Mouse (Mus musculus) testis, adult 2 months (tissue): Measurements from ENCODE around the gene Lipm. TPM values are rescaled to one million over a fixed set of nuclear protein-coding genes. Genes with fewer than 3 reads are reported as not detected.

ENCODE experiments used
- H3K27ac ChIP-seq: fragments of 200-500 bp; 2 replicates; pipeline ENCODE4 v1.5.1; 2012; ENCODE audit warnings: low read depth, low read length; ENCODE audit not compliant: control insufficient read depth, insufficient read depth
- H3K27me3 ChIP-seq: fragments of 200-500 bp; 2 replicates; pipeline ENCODE4 v1.6.1; 2012; ENCODE audit warnings: mild to moderate bottlenecking, low read length, moderate library complexity; ENCODE audit not compliant: control insufficient read depth, insufficient read depth
- H3K36me3 ChIP-seq: fragments of 200-500 bp; 2 replicates; pipeline ENCODE4 v1.6.1; 2012; ENCODE audit warnings: mild to moderate bottlenecking, low read length; ENCODE audit not compliant: control insufficient read depth, insufficient read depth
- H3K4me1 ChIP-seq: fragments of 200-500 bp; 2 replicates; pipeline ENCODE4 v1.6.1; 2012; ENCODE audit warnings: low read length; ENCODE audit not compliant: control insufficient read depth, insufficient read depth
- H3K4me3 ChIP-seq: fragments of 200-500 bp; 2 replicates; pipeline ENCODE4 v1.5.1; 2012; ENCODE audit warnings: low read depth, mild to moderate bottlenecking, low read length, moderate library complexity, mixed read lengths; ENCODE audit not compliant: control insufficient read depth
- CTCF ChIP-seq: fragments of 200-500 bp; IDR thresholded peaks from 2 replicates; pipeline ENCODE4 v1.5.1; 2012; ENCODE audit warnings: low read depth, mild to moderate bottlenecking, inconsistent platforms, low read length, moderate library complexity; ENCODE audit not compliant: control insufficient read depth, insufficient read depth, insufficient replicate concordance
- POLR2A ChIP-seq: fragments of 200-500 bp; IDR thresholded peaks from 2 replicates; pipeline ENCODE4 v1.6.1; 2012; ENCODE audit warnings: low read depth, mild to moderate bottlenecking, inconsistent platforms, low read length, moderate library complexity; ENCODE audit not compliant: control insufficient read depth
- polyA plus RNA-seq: library from polyadenylated mRNA; depleted of rRNA; stranded (reverse); fragments of >200 nt; gene quantifications from 2 replicates; pipeline ENCODE4 v1.2.3, GENCODE M21; 2012

Gene Lipm
- polyA plus RNA-seq, 1 experiment, result not detected

- no peak for TF ChIP-seq CTCF
- TF ChIP-seq POLR2A, result no peak
Measured at GRCm38 (mm10) chr19:34138720-34139430, 38.1 kb downstream of the Lipm start.

GRCm38 (mm10) chr19:34139431-34140046, 38.8 kb downstream of the Lipm start:
- Histone ChIP-seq H3K4me1 (no peaks in the 10 kb centered on the region), H3K4me3 (no peak overlapping the region), H3K27ac (no peak overlapping the region), H3K27me3 (no peaks in the 10 kb centered on the region), H3K36me3 (no peaks in the 10 kb centered on the region)
- TF ChIP-seq POLR2A, result no peak
- no peak for TF ChIP-seq CTCF

More at GRCm38 (mm10) chr19:34138720-34139430, 38.1 kb downstream of the Lipm start:
- H3K4me1 ChIP-seq, result no peaks in the 10 kb centered on the region
- no peaks in the 10 kb centered on the region for H3K27me3 ChIP-seq
- no peak overlapping the region for H3K4me3 ChIP-seq
- H3K27ac ChIP-seq, result no peak overlapping the region
- no peaks in the 10 kb centered on the region for H3K36me3 ChIP-seq

- Histone ChIP-seq H3K4me1 (no peaks in the 10 kb centered on the region), H3K27ac (no peak overlapping the region)
Measured at GRCm38 (mm10) chr19:34148421-34148820, 47.7 kb downstream of the Lipm start.

GRCm38 (mm10) chr19:34151909-34152308, 51.2 kb downstream of the Lipm start:
- TF ChIP-seq CTCF (no peak), POLR2A (no peak)
- no peaks in the 10 kb centered on the region for H3K27me3 ChIP-seq

More at GRCm38 (mm10) chr19:34148421-34148820, 47.7 kb downstream of the Lipm start:
- Histone ChIP-seq H3K36me3 (no peaks in the 10 kb centered on the region), H3K4me3 (no peak overlapping the region), H3K27me3 (no peaks in the 10 kb centered on the region)
- TF ChIP-seq POLR2A, result no peak
- no peak for TF ChIP-seq CTCF

GRCm38 (mm10) chr19:34153263-34154144, 52.8 kb downstream of the Lipm start:
- Histone ChIP-seq H3K4me1 (no peaks in the 10 kb centered on the region), H3K36me3 (no peaks in the 10 kb centered on the region), H3K27ac (no peak overlapping the region), H3K27me3 (no peaks in the 10 kb centered on the region), H3K4me3 (no peak overlapping the region)
- TF ChIP-seq CTCF (no peak), POLR2A (no peak)

More at GRCm38 (mm10) chr19:34151909-34152308, 51.2 kb downstream of the Lipm start:
- H3K4me1 ChIP-seq, result no peaks in the 10 kb centered on the region
- no peaks in the 10 kb centered on the region for H3K36me3 ChIP-seq
- no peak overlapping the region for H3K27ac ChIP-seq
- no peak overlapping the region for H3K4me3 ChIP-seq

- no peaks in the 10 kb centered on the region for H3K36me3 ChIP-seq
- no peak overlapping the region for H3K4me3 ChIP-seq
- no peak overlapping the region for H3K27ac ChIP-seq
- no peak for TF ChIP-seq CTCF
- TF ChIP-seq POLR2A, result no peak
- H3K4me1 ChIP-seq, result no peaks in the 10 kb centered on the region
- H3K27me3 ChIP-seq, result no peaks in the 10 kb centered on the region
Measured at GRCm38 (mm10) chr19:34162693-34163092, 62.0 kb downstream of the Lipm start.

- Histone ChIP-seq H3K27ac (no peak within 1 kb of the TSS), H3K36me3 (no peaks in the 10 kb centered on the region), H3K4me1 (no peaks in the 10 kb centered on the region), H3K27me3 (no peaks in the 10 kb centered on the region), H3K4me3 (no peak within 1 kb of the TSS)
- TF ChIP-seq CTCF, result no peak
- TF ChIP-seq POLR2A, result no peak
Measured at GRCm38 (mm10) chr19:34165891-34166290, 65.2 kb downstream of the Lipm start, which contains the start of gene Ankrd22. Gene Ankrd22 (minus strand): TSS chr19:34166053.
